Mouse (Mus musculus): Measurements from ENCODE around the gene Nhlrc2.

- TF ChIP-seq CTCF (IDR thresholded peaks at IDR 0.05; ENCODE audit: control insufficient read depth, insufficient read depth, insufficient read length): no peak
- no peak for TF ChIP-seq USF1 (IDR thresholded peaks at IDR 0.05; ENCODE audit: low read depth)
- TF ChIP-seq CEBPB (IDR thresholded peaks at IDR 0.05; ENCODE audit: low read depth): no peak
- no peak for TF ChIP-seq MYOG (IDR thresholded peaks at IDR 0.05; ENCODE audit: control insufficient read depth, extremely low read depth, insufficient read length)
- no peak for TF ChIP-seq MAX (IDR thresholded peaks at IDR 0.05)
- no peak for TF ChIP-seq FOSL1 (IDR thresholded peaks at IDR 0.05; ENCODE audit: insufficient read depth, low read length, poor library complexity, severe bottlenecking)
Observed at GRCm38 (mm10) chr19:56631017-56631416, 83.0 kb downstream of the Nhlrc2 start.

All from C2C12 (cell line).